Mouse (Mus musculus) kidney, embryonic 15.5 days (tissue): Measurements from ENCODE around the gene Plau. TPM values are rescaled to one million over a fixed set of nuclear protein-coding genes. Genes with fewer than 3 reads are reported as not detected.

Experiments used
- ATAC-seq: fragments of 200-750 bp; cut with Nextera tagmentation; replicated peaks from 2 replicates; pipeline ENCODE4 v1.8.0; 2017; ENCODE audit warnings: moderate TSS enrichment; ENCODE audit not compliant: low FRiP score
- H3K27ac ChIP-seq: fragments of 300-500 bp; sonication (generic); 2 replicates; pipeline ENCODE4 v1.5.1; 2015; ENCODE audit warnings: mild to moderate bottlenecking, inconsistent platforms
- H3K27me3 ChIP-seq: fragments of 300-500 bp; sonication (generic); 2 replicates; pipeline ENCODE4 v1.6.1; 2015; ENCODE audit warnings: inconsistent platforms
- H3K36me3 ChIP-seq: fragments of 300-500 bp; sonication (generic); 2 replicates; pipeline ENCODE4 v1.6.1; 2015; ENCODE audit warnings: inconsistent platforms
- H3K4me1 ChIP-seq: fragments of 300-500 bp; sonication (generic); 2 replicates; pipeline ENCODE4 v1.6.1; 2015; ENCODE audit warnings: inconsistent platforms
- H3K4me2 ChIP-seq: fragments of 300-500 bp; sonication (generic); 2 replicates; pipeline ENCODE4 v1.6.1; 2015; ENCODE audit warnings: moderate library complexity, mild to moderate bottlenecking, inconsistent platforms
- H3K4me3 ChIP-seq: fragments of 300-500 bp; sonication (generic); replicated peaks from 2 replicates; pipeline ENCODE4 v1.5.1; 2015; ENCODE audit warnings: mild to moderate bottlenecking, inconsistent platforms
- H3K9ac ChIP-seq: fragments of 300-500 bp; sonication (generic); 2 replicates; pipeline ENCODE4 v1.6.1; 2015; ENCODE audit warnings: mild to moderate bottlenecking, inconsistent platforms
- H3K9me3 ChIP-seq: fragments of 300-500 bp; sonication (generic); replicated peaks from 2 replicates; pipeline ENCODE4 v1.6.1; 2016; ENCODE audit warnings: inconsistent platforms
- WGBS: fragments of 180-500 bp; shearing (Covaris S2); methylation state at CpG from one replicate; pipeline ENCODE4 v1.1.7; 2015; ENCODE audit warnings: mixed read lengths; 5-methylcytosine and 5-hydroxymethylcytosine counted together
- polyA plus RNA-seq: library from polyadenylated mRNA; unstranded; fragments of >200 nt; fragmentation: Nextera tagmentation; extraction: Ambion mirVana; gene quantifications from 2 replicates; pipeline ENCODE4 v1.2.1, GENCODE M21; 2015

The Plau gene
- polyA plus RNA-seq, 1 experiment from 2014 or later = 12.4 TPM

DNA sequence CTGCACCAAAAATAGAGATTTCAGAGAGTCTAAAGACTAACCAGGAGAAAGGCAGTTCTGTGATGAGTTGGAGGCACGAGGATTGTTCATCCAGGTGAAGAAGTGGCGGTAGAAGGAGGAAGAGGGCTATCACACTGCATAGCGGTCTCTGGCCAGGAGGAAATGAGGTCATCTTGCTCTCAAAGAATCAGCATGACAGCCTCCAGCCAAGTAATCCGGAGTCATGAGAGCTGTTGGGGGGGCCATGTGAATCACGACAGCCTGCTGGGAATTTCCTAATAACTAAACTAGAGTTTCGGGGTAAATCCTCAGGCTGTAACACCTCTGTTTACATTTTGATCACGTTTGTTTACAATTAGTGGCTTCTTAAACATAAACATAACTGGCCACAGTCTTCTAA, 2.3 kb upstream of the Plau start:
- H3K4me1 ChIP-seq = peaks cover 26% of the 10 kb centered on the region
- no peak overlapping the region for H3K4me2 ChIP-seq
- no peaks in the 10 kb centered on the region for H3K36me3 ChIP-seq
- H3K9me3 ChIP-seq = no peaks in the 10 kb centered on the region
- 67% methylated on average over 7 of the region's 7 CpGs for WGBS
- no peak overlapping the region for H3K9ac ChIP-seq
- no peak overlapping the region for H3K4me3 ChIP-seq
- no peak overlapping the region for H3K27ac ChIP-seq
- no peak for ATAC-seq
- H3K27me3 ChIP-seq = peaks cover 6% of the 10 kb centered on the region; the same call in 1 of the 2 replicates

DNA sequence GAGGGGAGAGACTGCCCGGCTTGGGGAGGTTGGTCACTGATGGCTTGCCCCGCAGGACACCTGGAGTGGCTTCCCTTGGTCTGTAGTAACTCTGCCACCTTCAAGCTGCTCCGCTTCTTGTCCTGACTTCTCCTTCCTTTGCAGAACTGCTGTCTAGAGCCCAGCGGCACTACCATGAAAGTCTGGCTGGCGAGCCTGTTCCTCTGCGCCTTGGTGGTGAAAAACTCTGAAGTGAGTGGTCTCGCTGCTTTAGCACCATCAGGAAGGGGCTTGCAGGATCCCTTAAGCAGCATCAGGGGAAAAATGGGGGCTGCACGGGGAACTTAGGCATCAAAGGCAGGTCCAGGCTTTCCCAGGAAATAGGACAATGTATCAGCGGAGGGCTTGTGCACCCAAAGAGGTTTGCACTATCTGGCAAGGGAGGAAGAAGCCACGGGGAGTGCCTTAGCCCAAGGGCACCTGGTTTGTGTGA, 481 bp downstream of the Plau start:
- WGBS = 8% methylated on average over 10 of the region's 10 CpGs
- peak; percentile 44; the same call in 1 of the 2 replicates for ATAC-seq
- H3K27me3 ChIP-seq = peaks cover 6% of the 10 kb centered on the region; the same call in 1 of the 2 replicates
- peak overlapping the region; percentile 78 for H3K4me2 ChIP-seq
- peak overlapping the region; percentile 11; the same call in 1 of the 2 replicates for H3K27ac ChIP-seq
- peak overlapping the region; percentile 61 for H3K9ac ChIP-seq
- H3K4me1 ChIP-seq = peaks cover 13% of the 10 kb centered on the region
- H3K4me3 ChIP-seq = peak overlapping the region; percentile 51
- 0 out of 2 replicates have a peak, but pooled peaks cover 6% of the 10 kb centered on the region for H3K36me3 ChIP-seq
- H3K9me3 ChIP-seq = no peaks in the 10 kb centered on the region

DNA sequence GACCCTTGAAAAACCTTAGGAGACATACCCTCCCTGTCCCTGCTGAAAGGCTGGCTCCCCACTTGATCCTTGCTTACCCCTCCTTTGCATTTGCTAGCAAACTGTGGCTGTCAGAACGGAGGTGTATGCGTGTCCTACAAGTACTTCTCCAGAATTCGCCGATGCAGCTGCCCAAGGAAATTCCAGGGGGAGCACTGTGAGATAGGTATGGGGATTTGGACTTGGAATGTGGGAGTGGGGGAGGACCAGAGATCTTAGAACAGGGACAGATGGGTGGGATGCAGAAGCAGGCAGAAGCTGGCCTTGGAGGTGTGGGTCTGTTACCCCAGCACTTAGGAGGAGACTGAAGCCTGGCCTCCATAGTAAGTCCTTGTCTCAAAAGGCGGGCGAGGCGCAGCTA, 1.2 kb downstream of the Plau start:
- Histone ChIP-seq H3K36me3 (0 out of 2 replicates have a peak, but pooled peaks cover 6% of the 10 kb centered on the region), H3K9me3 (no peaks in the 10 kb centered on the region), H3K27ac (no peak overlapping the region), H3K9ac (no peak overlapping the region), H3K4me1 (peaks cover 15% of the 10 kb centered on the region), H3K27me3 (peaks cover 6% of the 10 kb centered on the region; the same call in 1 of the 2 replicates), H3K4me2 (peak overlapping the region; percentile 78), H3K4me3 (peak overlapping the region; percentile 51)
- WGBS = 79% methylated on average over 7 of the region's 7 CpGs
- ATAC-seq = no peak

DNA sequence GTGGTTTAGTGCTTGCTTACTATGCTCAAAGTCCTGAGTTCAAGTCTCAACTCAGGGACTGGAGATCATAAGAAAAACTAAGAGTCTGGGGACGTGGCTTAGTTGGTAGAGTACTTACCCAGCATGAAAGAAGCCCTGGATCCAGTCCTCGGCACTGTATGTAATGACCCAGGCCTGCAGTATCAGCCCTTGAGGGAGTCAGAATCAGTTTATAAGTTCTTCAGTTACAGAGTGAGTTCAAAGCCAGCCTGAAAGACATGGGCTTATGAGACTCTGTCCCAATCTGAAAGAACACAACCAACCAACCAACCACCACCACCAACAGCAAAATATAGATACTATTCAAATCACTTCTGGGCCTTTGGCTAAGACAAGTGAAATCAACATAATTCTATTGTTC, 5.1 kb downstream of the Plau start:
- H3K9ac ChIP-seq = no peak overlapping the region
- H3K27me3 ChIP-seq = peaks cover 3% of the 10 kb centered on the region; the same call in 1 of the 2 replicates
- H3K4me3 ChIP-seq = no peak overlapping the region
- no peak for ATAC-seq
- no peak overlapping the region for H3K27ac ChIP-seq
- H3K4me2 ChIP-seq = no peak overlapping the region
- WGBS = 93% methylated on average over 2 of the region's 2 CpGs
- H3K9me3 ChIP-seq = no peaks in the 10 kb centered on the region
- H3K4me1 ChIP-seq = peaks cover 24% of the 10 kb centered on the region
- 0 out of 2 replicates have a peak, but pooled peaks cover 6% of the 10 kb centered on the region for H3K36me3 ChIP-seq

DNA sequence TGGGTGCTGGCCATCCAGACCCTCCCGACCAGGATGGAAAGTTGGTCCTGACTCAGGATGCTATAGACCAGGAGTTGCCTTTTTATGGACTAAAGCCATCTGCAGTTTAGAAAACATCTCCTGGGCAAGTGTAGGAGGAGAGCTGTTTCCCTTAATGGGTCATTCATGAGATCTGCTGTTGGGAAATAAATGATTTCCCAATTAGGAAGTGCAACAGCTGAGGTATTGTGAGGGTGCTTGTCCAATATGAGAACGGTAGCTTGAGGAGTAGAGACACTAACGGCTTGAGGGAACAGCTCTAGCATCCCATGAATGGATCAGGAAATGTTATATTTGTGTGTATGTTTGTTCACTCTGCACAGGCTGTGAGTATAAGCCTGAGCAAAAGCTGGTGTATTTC, 6.2 kb downstream of the Plau start:
- no peak for ATAC-seq
- Histone ChIP-seq H3K9me3 (no peaks in the 10 kb centered on the region), H3K36me3 (0 out of 2 replicates have a peak, but pooled peaks cover 6% of the 10 kb centered on the region), H3K27ac (no peak overlapping the region), H3K9ac (no peak overlapping the region), H3K4me1 (peaks cover 20% of the 10 kb centered on the region), H3K27me3 (no peaks in the 10 kb centered on the region), H3K4me3 (no peak overlapping the region), H3K4me2 (no peak overlapping the region)
- 76% methylated on average over 3 of the region's 3 CpGs for WGBS

DNA sequence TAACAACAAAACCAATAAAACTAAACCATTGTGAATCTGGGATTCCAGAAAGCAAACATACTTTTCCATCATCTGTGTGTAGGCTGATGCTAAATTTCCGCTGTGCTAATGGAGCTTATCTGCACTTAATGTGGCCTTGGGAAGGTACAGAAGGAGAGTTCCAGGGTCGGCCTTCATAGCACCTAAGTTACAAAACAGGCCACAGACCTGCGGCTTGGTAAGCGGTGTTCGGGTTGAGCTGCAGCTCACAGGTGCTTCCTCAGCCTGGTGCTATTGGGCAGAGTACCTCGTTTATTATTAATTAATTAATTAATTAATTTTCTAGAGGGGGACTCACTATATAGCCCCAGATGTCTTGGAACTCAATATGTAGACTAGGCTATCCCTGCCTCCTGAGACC, 7.7 kb downstream of the Plau start:
- Histone ChIP-seq H3K27me3 (no peaks in the 10 kb centered on the region), H3K9me3 (no peaks in the 10 kb centered on the region), H3K4me1 (peaks cover 20% of the 10 kb centered on the region), H3K27ac (no peak overlapping the region), H3K36me3 (0 out of 2 replicates have a peak, but pooled peaks cover 6% of the 10 kb centered on the region), H3K4me2 (no peak overlapping the region), H3K9ac (no peak overlapping the region), H3K4me3 (no peak overlapping the region)
- ATAC-seq = no peak
- 91% methylated on average over 6 of the region's 6 CpGs for WGBS

DNA sequence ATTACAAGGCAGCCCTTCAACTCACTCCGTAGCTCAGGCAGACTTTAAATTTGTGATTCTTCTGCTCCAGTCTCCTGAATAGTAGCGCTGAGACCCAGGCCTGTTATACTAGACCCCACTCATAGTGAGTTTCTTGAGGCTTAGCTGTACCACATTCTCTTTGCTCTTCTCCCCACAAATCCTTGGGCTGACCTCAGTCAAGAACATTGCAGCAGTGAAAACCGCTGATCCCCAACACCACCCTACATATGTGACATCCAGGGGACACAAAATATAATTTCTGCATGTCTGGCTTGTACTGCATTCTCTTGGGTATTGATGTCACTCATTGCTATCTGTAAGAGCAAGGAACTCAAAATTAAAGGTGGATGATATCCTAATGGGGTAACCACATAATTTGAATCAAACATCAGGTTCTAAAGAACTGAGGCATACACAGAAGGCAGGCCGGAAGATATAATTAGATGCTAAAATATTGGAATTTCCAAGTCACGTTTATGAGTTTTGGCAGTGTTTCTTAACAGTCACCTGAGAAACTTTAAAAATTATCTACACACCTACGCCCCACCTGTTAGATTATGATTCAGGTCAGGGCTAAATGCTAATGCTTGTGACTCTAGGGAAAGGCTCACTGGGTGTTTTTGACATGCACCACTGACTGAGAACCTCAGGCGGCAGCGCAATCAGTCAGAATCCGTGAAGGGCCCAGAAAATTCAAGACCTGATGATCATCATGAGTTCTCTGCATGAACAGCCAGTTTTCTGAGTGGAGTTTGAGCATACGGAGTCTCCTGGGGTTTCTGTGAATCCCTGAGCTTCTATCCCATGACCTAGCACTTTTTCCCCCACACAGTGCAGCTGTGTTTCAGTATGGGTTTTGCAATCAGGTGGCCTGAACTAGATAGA, 8.5 kb downstream of the Plau start:
- WGBS = 78% methylated on average over 10 of the region's 10 CpGs
- Histone ChIP-seq H3K27ac (peak overlapping the region; percentile 73), H3K9ac (no peak overlapping the region), H3K4me1 (peaks cover 23% of the 10 kb centered on the region), H3K4me2 (no peak overlapping the region), H3K4me3 (no peak overlapping the region), H3K27me3 (no peaks in the 10 kb centered on the region), H3K9me3 (no peaks in the 10 kb centered on the region), H3K36me3 (0 out of 2 replicates have a peak, but pooled peaks cover 6% of the 10 kb centered on the region)
- no peak for ATAC-seq

DNA sequence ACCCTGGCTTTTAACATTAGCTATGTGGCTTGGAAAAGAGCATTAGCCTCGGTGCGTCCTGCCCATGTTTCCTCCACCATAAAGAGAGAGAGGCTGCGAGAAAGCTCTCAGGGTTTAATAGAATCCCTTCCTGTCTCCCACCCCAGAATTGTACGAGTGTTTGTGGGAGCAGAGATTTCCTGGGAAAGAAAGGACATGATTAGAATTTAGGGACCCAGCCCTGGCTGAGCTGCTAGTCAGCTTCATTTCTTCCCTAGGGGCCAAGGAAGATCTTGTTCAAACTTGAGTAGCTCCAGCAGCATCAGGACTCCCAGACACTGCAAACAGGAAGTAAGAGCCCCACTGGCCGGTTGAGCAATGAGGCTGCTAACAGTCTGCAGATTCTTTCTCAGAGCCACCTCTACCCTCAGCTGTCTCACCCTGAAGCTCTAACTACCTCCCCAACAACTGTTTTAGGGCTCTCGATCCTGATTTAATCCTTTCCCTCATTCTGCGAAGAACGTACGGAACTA, 9.2 kb downstream of the Plau start:
- peak overlapping the region; percentile 73 for H3K27ac ChIP-seq
- H3K4me2 ChIP-seq = no peak overlapping the region
- no peaks in the 10 kb centered on the region for H3K9me3 ChIP-seq
- 62% methylated on average over 9 of the region's 9 CpGs for WGBS
- no peak for ATAC-seq
- H3K27me3 ChIP-seq = no peaks in the 10 kb centered on the region
- 0 out of 2 replicates have a peak, but pooled peaks cover 3% of the 10 kb centered on the region for H3K36me3 ChIP-seq
- no peak overlapping the region for H3K4me3 ChIP-seq
- no peak overlapping the region for H3K9ac ChIP-seq
- H3K4me1 ChIP-seq = peaks cover 28% of the 10 kb centered on the region

DNA sequence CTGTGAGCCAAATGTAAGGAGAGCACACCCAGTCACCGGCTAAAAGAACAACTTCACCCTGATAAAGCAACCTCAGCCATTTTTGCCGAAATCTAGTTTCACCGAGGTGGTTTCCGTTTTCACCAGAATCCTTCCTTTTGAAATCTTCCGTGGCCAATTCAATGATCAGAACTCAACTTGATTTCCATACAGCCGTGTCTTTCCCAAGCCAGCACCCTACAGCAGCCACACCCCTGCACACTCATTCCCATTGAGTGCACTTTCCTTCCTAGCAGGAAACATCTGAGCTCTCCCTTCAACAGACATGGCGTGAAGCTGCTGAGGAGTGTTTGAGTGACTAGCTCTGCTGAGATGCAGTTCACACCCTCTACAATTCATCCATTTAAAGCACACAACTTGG, 9.8 kb downstream of the Plau start:
- H3K4me1 ChIP-seq = peaks cover 28% of the 10 kb centered on the region
- WGBS = 67% methylated on average over 7 of the region's 7 CpGs
- H3K4me3 ChIP-seq = no peak overlapping the region
- peak overlapping the region; percentile 73; the same call in 1 of the 2 replicates for H3K27ac ChIP-seq
- no peaks in the 10 kb centered on the region for H3K9me3 ChIP-seq
- no peak overlapping the region for H3K9ac ChIP-seq
- H3K27me3 ChIP-seq = no peaks in the 10 kb centered on the region
- H3K36me3 ChIP-seq = 0 out of 2 replicates have a peak, but pooled peaks cover 3% of the 10 kb centered on the region
- no peak for ATAC-seq
- no peak overlapping the region for H3K4me2 ChIP-seq

DNA sequence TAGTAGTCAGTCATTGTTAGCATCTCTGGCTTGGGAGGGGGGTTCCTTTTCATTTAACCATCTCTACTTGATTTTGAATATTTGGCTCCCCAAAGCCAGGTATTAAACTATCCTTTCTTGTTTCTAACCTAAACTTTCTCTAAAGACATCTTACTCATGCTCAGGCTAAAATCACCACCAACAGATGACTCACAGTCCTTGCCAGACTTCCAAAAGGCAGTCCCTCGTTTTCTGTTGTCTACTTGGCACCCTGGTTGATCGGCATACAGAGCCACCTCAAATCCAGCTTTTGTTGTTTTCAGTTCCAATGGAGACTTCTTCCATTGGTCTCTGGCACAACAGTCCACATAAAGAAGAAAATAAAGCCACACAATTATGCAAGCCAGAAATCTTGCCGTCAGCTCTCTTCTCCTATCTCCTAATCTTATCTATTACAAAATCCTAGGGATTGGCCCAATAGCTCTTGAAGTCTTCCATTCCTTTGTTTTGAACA, 11.2 kb downstream of the Plau start:
- H3K4me2 ChIP-seq = no peak overlapping the region
- WGBS = 84% methylated on average over 3 of the region's 3 CpGs
- H3K27ac ChIP-seq = no peak overlapping the region
- H3K9ac ChIP-seq = no peak overlapping the region
- H3K27me3 ChIP-seq = no peaks in the 10 kb centered on the region
- H3K9me3 ChIP-seq = no peaks in the 10 kb centered on the region
- H3K36me3 ChIP-seq = no peaks in the 10 kb centered on the region
- no peak for ATAC-seq
- peaks cover 26% of the 10 kb centered on the region for H3K4me1 ChIP-seq
- no peak overlapping the region for H3K4me3 ChIP-seq

DNA sequence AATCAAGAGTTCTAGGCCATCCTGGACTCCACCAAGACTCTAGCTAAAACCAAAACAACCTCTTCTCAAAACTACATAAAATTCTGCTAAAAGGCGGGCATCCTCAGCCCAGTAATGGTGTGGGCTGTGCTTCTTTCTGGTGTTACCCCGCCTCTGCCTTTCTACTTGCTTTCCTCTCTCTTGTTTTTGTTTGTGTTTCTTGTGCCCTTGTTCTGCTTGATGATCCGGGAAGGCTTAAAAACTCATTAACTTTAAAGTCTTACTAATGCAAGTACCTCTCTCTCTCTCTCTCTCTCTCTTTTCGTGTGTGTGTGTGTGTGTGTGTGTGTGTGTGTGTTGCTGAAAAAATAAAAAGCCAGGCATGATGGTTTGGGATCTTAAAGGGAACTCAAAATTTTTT, 13.3 kb downstream of the Plau start:
- no peaks in the 10 kb centered on the region for H3K36me3 ChIP-seq
- peaks cover 26% of the 10 kb centered on the region for H3K4me1 ChIP-seq
- no peak overlapping the region for H3K9ac ChIP-seq
- H3K27me3 ChIP-seq = no peaks in the 10 kb centered on the region
- peak overlapping the region; percentile 71 for H3K27ac ChIP-seq
- no peaks in the 10 kb centered on the region for H3K9me3 ChIP-seq
- no peak overlapping the region for H3K4me3 ChIP-seq
- 36% methylated on average over 4 of the region's 4 CpGs for WGBS
- H3K4me2 ChIP-seq = 0 out of 2 replicates have a peak overlapping the region, but pooled peaks have one; percentile 20
- ATAC-seq = 0 out of 2 replicates have a peak, but pooled peaks have one; percentile 40

DNA sequence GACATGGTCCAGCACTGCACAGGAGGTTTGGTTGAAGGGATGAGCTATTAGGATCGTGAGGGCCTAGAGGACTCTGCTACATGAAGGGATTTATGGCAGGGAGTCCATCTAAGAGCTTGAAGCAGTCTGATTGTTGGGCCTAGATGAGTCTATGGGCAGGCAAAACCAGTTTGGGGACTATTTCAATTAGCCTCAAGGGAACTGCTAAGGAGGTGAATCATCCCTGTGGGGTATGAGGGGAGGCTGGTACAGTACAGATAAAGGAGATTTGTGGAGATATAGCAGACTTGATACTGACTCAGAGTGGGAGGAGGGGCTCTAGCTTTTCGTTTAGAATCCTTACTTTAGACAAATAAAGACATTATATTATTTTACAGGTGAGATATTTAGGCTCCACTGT, 14.0 kb downstream of the Plau start:
- Histone ChIP-seq H3K27ac (peak overlapping the region; percentile 56; the same call in 1 of the 2 replicates), H3K9me3 (no peaks in the 10 kb centered on the region), H3K4me3 (no peak overlapping the region), H3K27me3 (no peaks in the 10 kb centered on the region), H3K4me2 (no peak overlapping the region), H3K36me3 (no peaks in the 10 kb centered on the region), H3K9ac (no peak overlapping the region), H3K4me1 (peaks cover 22% of the 10 kb centered on the region)
- WGBS = 62% methylated on average over 2 of the region's 2 CpGs
- no peak for ATAC-seq
